Mouse (Mus musculus): Measurements from ENCODE around the gene Mup20.
"Not testable (repeated sequence)": the region's sequence is repeated elsewhere in the genome, so short reads cannot be mapped to it uniquely, and the experiment has no call there.

Gene Mup20

GRCm38 (mm10) chr4:62054058-62054457, at the start of gene Mup20:
Mup20 (minus strand) TSS chr4:62054158.
- DNase-seq (ENCODE audit: low spot score in 2 of 2), result not testable (repeated sequence)

- not testable (repeated sequence) for DNase-seq (ENCODE audit: low spot score in 2 of 2)
These were observed 49.4 kb upstream of the Mup20 start for GRCm38 (mm10) chr4:62103366-62103765.

- DNase-seq (ENCODE audit: low spot score in 2 of 2), result no peak
These were observed 34.0 kb upstream of the Mup20 start for GRCm38 (mm10) chr4:62087953-62088352.

- DNase-seq (ENCODE audit: low spot score in 2 of 2), result no peak
These were observed 33.3 kb upstream of the Mup20 start, which contains the start of gene Mup3 for GRCm38 (mm10) chr4:62087241-62087640. Mup3 (minus strand) TSS chr4:62087342.

DNA sequence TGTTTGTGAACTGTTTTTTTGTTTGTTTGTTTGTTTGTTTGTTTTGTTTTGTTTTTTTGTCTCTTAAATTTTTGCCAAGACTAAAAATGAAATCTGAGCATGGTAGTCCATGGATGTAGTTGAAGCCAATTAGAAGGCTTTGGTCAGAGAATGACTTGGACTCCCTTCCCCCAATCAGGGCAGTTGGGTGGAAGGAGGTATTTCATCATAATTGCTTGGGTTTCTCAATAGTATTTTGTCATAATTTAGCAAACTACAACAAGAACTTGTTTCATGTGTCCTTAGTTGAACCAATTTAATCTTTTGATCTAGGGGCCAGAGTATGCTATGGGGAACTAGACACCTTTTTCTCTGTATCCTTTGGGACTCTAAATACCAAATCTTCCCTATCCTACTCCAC, 28.8 kb upstream of the Mup20 start:
- DNase-seq (ENCODE audit: low spot score in 2 of 2), result no peak

- DNase-seq (ENCODE audit: low spot score in 2 of 2), result no peak
These were observed 21.2 kb upstream of the Mup20 start for GRCm38 (mm10) chr4:62075126-62075525.

DNA sequence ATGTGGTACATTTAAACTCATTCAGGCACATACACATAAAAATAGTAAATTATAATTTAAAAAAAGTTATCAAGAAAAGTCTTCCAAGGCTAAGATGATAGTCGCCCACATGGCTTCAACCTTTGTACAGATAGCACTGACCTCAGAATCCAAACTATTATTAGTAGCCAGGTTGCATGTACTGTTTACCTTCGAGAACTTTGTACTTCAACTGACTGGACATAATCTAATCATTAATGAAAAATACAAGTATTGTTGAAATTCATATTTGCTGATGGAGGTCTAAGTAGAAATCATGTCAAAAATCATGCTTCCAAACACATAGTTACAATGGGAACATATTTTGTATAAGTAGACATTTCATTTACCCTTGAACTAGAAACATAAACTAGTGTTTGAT, 822 bp upstream of the Mup20 start:
- DNase-seq (ENCODE audit: low spot score in 2 of 2), result not testable (repeated sequence)

DNA sequence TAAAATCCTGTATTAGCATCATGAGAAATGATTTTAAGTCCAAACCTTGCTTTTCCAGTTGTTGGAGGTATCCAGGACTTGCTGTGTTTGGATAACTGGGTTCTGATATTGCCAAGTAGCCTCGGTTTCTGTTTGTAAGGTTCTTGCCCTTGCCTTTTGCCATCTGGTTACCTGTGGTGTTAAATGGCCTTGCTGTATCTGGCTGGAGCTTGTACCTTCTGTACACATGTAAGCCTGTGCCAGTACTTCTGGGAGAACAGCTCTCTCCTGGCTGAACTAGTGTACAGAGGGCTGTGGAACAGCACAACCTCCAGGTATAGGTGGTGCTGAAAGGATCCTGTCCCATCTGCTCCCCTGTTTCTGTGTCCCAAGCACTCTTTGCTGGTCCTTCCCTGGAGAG, 27.7 kb downstream of the Mup20 start:
- no peak for DNase-seq (ENCODE audit: low spot score in 2 of 2)

DNA sequence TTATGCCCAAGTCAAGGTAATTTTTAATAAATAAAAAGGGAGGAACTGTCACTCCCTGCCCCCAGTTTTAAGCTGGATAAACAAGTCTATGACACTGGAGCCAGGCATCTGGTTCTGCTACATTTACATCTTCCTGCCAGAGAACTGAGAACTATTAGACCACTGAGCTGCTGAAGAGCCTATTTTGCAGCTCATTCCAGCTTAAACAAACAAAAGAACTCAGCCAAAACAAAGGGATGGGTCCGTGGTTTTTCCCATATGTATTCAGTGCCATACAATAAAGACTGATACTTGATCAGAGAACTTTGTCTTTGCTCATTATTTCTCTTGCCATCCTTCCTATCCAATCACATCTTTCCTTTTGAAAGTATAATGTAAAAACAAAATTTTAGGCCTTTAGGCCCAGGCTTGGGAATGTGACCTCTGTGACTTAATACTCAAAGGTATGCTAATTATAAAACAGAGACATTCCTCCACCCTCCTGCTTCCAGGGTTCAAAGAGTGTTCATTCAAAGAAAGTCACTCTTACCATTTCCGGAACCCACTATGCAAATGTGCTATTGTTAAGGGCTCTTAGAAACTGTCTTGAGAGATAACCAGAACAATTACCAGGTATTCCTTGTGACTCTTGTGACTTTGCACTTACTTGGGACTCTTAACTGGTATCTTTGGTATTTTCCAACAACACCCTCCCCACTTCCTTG, 29.6 kb downstream of the Mup20 start:
- DNase-seq (ENCODE audit: low spot score in 2 of 2), result no peak

DNA sequence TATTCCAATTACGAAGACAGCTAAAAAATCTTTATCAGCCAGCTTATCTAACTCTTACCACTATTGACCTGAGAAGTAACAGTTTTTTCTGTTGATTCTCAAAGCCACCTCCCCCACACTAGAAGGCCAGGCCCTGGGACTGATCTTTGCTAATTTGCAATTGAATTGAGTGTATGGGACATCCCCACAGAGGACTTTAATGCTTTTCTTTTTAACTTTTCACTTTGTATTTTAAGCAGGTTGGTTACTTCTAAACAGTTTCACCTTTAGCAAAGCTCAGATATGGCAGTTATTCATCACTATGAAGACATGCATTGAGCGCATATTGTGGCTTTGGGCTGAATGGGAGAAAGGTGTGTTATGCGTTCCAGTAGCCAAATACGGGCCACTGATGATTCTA, 30.3 kb downstream of the Mup20 start:
- DNase-seq (ENCODE audit: low spot score in 2 of 2), result no peak

- no peak for DNase-seq (ENCODE audit: low spot score in 2 of 2)
These were observed 30.8 kb downstream of the Mup20 start for GRCm38 (mm10) chr4:62023120-62023519.

DNA sequence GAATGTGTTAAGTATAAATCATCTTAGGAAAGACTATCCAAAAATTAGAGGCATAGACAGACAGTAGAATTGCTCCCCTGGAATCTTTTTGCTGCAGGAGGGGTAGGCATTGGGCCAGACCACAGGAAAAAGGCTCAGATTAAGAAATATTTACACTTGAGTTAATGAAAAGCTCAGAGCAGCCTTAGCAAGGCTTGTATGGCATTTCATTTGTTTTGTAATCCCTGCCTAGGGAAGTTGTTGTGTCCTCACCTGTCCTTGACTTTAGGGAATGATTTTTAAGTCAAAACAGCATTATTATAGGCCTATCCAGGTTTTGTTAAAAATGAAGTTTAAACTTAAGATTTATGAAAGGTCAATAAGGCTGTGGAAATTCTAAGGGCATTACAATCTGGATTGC, 33.4 kb downstream of the Mup20 start:
- DNase-seq (ENCODE audit: low spot score in 2 of 2), result not testable (repeated sequence)
